Mouse (Mus musculus) T-helper 2 cell (primary cell): Measurements from ENCODE around the gene Fam117a.

Experiments used
- in situ Hi-C: fragments of 300-600 bp; cut with MboI, MseI; formaldehyde crosslinking; loops from one replicate; pipeline ENCODE4 v1.15.1; 2025; ENCODE audit warnings: high pct_unique_total_duplicates

Gene Fam117a

GRCm38 (mm10) chr11:95364388-95364787, 27.6 kb downstream of the Fam117a start:
- in situ Hi-C loops: no loop called here

- in situ Hi-C loops: no loop called here
Measured at GRCm38 (mm10) chr11:95365596-95365995, 28.8 kb downstream of the Fam117a start.

GRCm38 (mm10) chr11:95366280-95366897, 29.6 kb downstream of the Fam117a start:
- in situ Hi-C loops: no loop called here

- in situ Hi-C loops: no loop called here
Measured at GRCm38 (mm10) chr11:95367011-95367735, 30.4 kb downstream of the Fam117a start.

GRCm38 (mm10) chr11:95368231-95368823, 31.5 kb downstream of the Fam117a start:
- in situ Hi-C loops: no loop called here

- in situ Hi-C loops: no loop called here
Measured at GRCm38 (mm10) chr11:95368871-95369270, 32.1 kb downstream of the Fam117a start.

- in situ Hi-C loops: no loop called here
Measured at GRCm38 (mm10) chr11:95369964-95370890, 33.4 kb downstream of the Fam117a start.

- in situ Hi-C loops: no loop called here
Measured at GRCm38 (mm10) chr11:95371182-95371581, 34.4 kb downstream of the Fam117a start.

- in situ Hi-C loops: no loop called here
Measured at GRCm38 (mm10) chr11:95378926-95379325, 42.1 kb downstream of the Fam117a start.

GRCm38 (mm10) chr11:95379552-95379951, 42.7 kb downstream of the Fam117a start:
- in situ Hi-C loops: no loop called here

GRCm38 (mm10) chr11:95380711-95381110, 43.9 kb downstream of the Fam117a start:
- in situ Hi-C loops: no loop called here

GRCm38 (mm10) chr11:95381146-95381545, 44.3 kb downstream of the Fam117a start:
- in situ Hi-C loops: no loop called here

- in situ Hi-C loops: no loop called here
Measured at GRCm38 (mm10) chr11:95383331-95383986, 46.6 kb downstream of the Fam117a start.

GRCm38 (mm10) chr11:95384004-95384318, 47.1 kb downstream of the Fam117a start:
- in situ Hi-C loops: no loop called here

- in situ Hi-C loops: no loop called here
Measured at GRCm38 (mm10) chr11:95384319-95384972, 47.6 kb downstream of the Fam117a start, which contains the start of gene Slc35b1. Gene Slc35b1, plus strand, starts transcription at chr11:95384692.

GRCm38 (mm10) chr11:95384973-95385320, 48.1 kb downstream of the Fam117a start:
- in situ Hi-C loops: loop anchor here (5.0 kb wide), 1 partner anchor 47 kb away; no protein-coding TSS in a partner anchor

- in situ Hi-C loops: loop anchor here (5.0 kb wide), 1 partner anchor 45 kb away; no protein-coding TSS in a partner anchor
Measured at GRCm38 (mm10) chr11:95387354-95387753, 50.5 kb downstream of the Fam117a start.

- in situ Hi-C loops: loop anchor here (5.0 kb wide), 1 partner anchor 43 kb away; no protein-coding TSS in a partner anchor
Measured at GRCm38 (mm10) chr11:95389006-95389405, 52.2 kb downstream of the Fam117a start.

- in situ Hi-C loops: no loop called here
Measured at GRCm38 (mm10) chr11:95390420-95390819, 53.6 kb downstream of the Fam117a start.

- in situ Hi-C loops: no loop called here
Measured at GRCm38 (mm10) chr11:95391201-95391600, 54.4 kb downstream of the Fam117a start.

GRCm38 (mm10) chr11:95391743-95392142, 54.9 kb downstream of the Fam117a start:
- in situ Hi-C loops: no loop called here
